Mouse (Mus musculus): Measurements from ENCODE around the gene Specc1l.

Specc1l gene

GRCm38 (mm10) chr10:75211807-75212645 is at the start of gene Specc1l:
Specc1l (plus strand) TSS chr10:75212073.
- peak; percentile 98 for DNase-seq (ENCODE audit: low read depth, low spot score)

DNA sequence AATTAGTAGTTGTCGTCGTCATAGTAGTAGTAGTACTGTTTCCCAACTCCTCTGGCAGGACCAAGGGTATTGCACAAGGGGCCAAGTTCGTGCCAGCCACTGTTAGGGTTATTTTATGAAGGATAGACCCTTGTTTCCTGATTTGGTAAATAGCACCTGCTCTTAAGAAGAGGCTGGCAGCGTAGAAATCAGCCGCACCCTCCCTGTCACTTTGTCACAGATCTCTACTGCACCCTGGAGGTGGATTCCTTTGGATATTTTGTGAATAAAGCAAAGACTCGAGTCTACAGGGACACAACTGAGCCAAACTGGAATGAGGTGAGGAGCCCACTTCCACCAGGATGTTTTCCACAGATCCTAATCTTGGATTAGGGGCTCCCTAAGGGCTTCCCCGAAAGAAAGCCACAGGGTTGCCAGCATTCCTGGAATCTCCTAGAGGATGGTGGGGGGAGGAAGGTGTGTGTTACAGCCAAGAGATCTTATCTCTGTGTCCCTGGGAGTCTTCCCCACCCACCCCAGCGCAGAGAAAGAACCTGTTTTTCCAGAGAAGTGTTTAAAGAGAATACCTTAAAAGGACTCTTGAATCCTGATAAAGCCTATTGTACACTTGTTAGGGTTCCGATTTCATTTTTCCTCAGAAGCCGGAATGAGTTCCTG is 45.9 kb upstream of the Specc1l start:
- no peak for DNase-seq (ENCODE audit: low read depth, low spot score)

DNA sequence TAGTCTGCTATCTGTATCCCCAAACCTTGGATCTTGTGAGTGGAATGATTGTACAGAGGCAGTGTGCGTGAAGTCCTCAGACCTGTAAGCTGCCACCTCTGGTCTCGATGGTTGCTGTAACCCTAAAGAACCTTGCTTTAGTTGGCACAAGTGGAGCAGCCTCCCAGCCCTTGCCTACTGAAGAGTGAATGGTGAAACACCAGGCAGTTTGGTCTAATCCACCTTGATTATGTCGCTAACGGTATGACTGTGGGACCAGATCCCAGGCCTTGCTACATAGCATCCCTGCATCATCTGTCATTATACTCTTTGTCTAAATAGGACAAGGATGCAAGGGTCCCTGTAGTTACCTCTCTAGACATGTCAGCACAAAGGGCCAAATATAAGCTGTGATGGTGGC is 45.3 kb upstream of the Specc1l start:
- DNase-seq (ENCODE audit: low read depth, low spot score): no peak

GRCm38 (mm10) chr10:75170207-75170850 is 41.5 kb upstream of the Specc1l start:
- DNase-seq (ENCODE audit: low read depth, low spot score): no peak

DNA sequence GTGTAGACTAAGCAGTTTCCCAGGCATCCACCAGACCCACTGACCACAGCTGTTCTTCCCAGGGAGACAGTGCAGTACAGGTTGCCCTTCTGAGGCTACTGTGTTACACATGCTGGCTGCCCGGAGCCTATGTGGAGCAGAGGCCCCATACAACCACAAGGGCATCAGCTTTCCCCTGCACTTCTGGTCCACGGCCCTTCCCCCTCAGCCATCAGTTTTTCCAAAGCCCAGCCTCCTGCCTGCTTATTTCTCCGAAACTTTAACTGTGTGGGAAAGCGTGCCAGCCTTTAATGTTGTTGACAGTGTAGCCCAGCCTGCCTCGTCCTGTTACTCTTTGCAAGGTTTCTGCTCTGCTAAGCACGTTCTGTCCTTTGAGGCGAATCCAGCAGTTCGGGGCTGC is 38.8 kb upstream of the Specc1l start:
- no peak for DNase-seq (ENCODE audit: low read depth, low spot score)

- DNase-seq (ENCODE audit: low read depth, low spot score): no peak
These were observed 38.2 kb upstream of the Specc1l start for GRCm38 (mm10) chr10:75173712-75174111.

DNA sequence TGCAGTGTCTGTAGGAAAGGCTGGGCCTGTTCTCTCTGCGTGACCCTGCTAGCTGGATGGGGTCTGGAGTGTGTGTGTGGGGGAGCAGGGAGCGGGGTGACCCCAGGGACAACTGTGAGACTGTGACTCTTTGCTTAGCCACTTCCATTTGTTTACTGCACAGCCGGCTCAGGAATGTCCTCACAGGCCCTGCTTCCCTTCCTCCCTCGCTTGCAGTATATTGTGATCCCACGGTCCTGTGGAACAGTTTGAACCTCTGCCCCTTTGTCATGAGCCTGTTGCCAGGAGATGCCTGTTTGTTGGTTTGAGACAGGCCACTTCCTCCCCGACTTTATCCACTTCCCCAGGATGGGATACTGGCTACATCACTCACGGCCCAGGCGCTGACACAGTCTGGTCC is 35.4 kb upstream of the Specc1l start:
- DNase-seq (ENCODE audit: low read depth, low spot score): no peak

GRCm38 (mm10) chr10:75178911-75179310 is 33.0 kb upstream of the Specc1l start:
- DNase-seq (ENCODE audit: low read depth, low spot score): no peak

DNA sequence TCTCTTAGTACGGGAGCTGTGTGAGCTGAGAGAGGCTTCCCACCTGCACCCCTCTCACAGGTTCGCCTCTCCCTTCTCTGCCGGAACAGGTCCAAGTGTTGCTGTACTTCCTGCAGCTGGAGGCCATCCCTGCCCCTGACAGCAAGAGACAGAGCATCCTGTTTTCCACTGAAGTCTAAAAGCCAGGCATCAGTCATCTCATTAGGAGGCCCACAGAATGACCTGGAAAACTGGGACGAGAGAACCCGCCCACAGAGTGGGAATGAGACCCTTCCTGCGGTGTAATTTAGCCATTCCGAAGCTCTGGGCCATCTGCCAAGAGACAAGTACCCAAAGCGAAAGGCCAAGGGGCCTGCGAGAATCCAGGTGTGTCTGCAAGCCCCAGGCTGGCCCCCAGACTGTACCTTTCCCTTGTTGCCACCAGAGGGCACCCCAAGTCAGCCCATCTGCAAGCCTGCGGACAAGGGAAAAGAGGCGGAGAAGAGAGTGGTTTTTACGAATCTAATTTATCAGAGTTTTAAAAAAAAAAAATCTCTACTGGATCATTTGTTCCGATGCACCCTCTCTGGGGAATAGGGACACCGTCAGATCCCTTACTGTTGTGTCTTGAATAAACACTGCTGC is 29.6 kb upstream of the Specc1l start:
- peak; percentile 78 for DNase-seq (ENCODE audit: low read depth, low spot score)

GRCm38 (mm10) chr10:75184826-75185225 is 27.0 kb upstream of the Specc1l start:
- no peak for DNase-seq (ENCODE audit: low read depth, low spot score)

- DNase-seq (ENCODE audit: low read depth, low spot score): no peak
These were observed 25.3 kb upstream of the Specc1l start for GRCm38 (mm10) chr10:75186551-75186950.

DNA sequence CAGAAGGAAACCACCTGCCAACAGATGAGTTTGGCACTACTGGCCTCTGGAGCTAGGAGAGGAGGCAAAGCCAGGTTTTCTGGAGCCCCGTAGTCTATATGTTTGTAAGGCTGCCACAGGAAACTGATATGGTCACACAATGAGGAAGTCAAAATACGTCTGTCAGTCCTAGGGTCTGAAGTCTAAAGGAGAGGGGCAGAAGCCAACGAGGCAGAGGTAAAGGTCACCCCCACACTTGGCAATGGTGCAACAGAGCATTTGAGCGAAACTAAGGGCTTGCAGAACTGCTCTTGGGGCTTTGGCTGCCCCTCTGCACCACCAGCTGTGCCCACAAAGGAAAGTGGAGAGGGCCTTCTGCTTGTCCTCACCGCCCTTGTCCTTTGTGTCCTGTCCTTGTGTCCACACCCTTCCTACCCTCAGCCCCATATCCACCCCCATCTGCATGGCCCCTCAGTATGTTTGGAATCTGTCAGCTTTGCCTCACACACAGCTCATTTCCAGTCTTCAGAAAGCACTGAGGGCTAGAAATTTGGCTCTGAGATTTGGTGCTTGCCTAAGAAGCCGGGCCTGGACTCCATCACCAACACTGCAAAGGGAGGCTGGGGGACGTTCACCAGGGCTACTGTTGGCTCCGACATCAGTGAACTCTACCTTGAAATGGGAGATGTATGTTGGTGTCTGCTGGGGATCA is 24.4 kb upstream of the Specc1l start:
- no peak for DNase-seq (ENCODE audit: low read depth, low spot score)

- DNase-seq (ENCODE audit: low read depth, low spot score): peak; percentile 74
These were observed 20.2 kb upstream of the Specc1l start for GRCm38 (mm10) chr10:75191647-75192046.

DNA sequence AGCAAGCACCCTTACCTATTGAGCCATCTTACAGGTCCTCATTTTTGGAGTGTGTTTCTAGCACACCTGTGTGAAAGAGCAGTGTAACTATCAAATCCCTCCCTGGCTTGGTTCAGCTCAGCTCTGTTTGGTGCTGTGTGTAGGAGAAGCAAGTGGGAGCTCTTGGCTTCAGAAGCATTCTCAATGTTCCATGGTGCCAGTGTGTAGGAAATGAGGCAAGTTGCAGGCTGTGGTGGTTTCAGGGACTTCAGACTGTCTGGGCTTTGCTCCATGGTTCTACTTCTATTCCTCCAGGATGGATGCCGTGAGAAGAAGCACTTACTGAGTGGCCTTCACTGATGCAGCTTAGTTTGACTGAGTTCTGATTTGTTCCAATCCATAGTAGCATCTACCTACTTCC is 14.1 kb upstream of the Specc1l start:
- DNase-seq (ENCODE audit: low read depth, low spot score): no peak

DNA sequence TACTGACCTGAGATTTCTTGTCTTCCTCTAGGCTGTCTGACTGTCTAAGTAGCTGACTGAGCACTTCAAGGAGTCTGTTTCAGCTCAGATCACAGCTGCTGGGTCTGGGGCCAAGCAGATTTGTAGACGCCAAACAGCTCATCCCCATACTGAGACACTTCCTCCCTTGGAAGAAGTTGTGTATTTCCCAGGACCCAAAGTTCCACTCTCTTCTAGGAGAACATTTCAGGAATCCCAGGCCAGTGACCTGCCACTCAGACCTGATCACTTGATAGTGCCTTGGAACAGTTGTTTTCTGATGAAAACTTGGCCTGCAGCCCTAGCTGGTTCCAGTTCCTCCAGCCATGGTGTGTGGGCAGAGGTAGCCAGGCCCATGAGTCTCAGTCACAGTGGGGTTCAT is 11.1 kb upstream of the Specc1l start:
- DNase-seq (ENCODE audit: low read depth, low spot score): no peak

DNA sequence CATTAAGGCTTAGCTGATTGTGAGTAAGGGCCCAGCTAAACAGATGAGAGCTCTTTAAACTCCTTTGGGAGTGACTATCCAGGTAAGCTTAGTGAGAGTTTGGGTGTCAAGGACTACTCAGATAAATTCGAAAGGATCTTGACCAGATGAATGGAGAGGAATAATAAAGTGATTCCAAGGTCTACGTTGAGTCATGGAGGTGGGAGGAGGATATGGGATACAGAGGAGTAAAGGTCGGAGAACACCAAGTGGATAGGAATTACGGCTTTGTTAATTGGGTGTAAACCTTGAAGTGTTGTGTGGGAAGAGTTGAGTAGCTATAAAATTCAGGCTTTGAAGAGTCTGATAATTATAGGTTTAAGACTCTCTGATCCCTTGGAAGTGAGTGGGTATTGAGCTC is 5.7 kb upstream of the Specc1l start:
- no peak for DNase-seq (ENCODE audit: low read depth, low spot score)

GRCm38 (mm10) chr10:75210841-75211240 is 1.0 kb upstream of the Specc1l start:
- no peak for DNase-seq (ENCODE audit: low read depth, low spot score)

DNA sequence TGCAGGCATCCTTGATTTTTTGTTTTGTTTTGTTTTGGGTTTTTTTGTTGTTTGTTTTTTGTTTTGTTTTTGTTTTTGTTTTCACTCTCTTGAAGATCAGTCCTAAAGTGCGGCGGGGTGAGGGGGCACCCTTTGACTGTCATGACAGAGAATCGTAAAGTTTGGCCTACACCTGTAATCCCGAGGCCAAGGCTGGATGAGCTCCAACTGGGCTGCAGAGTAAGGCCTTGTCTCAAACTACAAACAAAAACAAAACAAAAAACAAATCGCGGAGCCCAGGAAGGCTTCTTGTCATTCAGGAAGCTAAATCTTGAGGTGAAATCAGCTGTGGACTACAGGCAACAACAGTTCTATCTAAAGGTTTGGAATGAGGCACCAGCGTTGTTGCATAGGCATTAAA is 1.1 kb downstream of the Specc1l start:
- peak; percentile 16 for DNase-seq (ENCODE audit: low read depth, low spot score)

DNA sequence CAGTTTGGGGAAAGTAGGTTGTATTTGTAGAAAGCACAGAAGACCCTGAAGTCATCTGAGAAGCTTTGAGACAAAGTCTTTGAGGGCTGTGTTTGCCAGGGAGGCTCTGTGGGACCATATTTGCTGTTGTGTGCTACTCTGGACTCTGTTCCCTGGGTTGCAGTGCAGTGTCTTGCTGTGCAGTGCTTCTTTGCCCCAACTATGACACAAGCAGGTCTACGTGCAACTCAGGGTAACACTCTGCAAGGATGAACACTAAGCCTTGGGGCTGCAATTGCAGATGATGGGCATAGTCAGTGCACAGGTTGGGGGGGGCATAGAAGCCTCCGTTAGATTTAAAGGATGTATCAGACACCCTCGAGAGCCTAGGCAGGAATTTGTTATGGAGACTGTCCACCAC is 8.8 kb downstream of the Specc1l start:
- DNase-seq (ENCODE audit: low read depth, low spot score): no peak

GRCm38 (mm10) chr10:75221936-75222610 is 10.2 kb downstream of the Specc1l start:
- no peak for DNase-seq (ENCODE audit: low read depth, low spot score)

DNA sequence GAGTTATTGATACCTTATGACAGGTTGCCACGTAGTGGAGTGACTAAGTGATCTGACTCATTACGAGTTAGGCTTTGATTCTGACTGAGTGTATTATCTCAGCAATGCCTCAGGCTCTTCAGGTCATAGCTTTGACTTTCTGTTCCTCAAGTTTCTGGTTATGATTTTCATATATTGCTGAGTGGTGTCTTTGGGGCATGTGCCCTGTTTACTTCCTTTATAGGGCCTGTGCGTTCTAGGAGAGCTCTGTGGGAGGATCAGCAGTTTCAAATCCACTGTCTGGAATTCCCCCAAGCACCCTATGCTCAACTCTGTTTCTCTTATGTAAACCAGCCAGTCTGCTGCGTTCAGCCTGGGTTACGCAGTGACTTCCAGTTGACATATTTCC is 10.7 kb downstream of the Specc1l start:
- peak; percentile 92 for DNase-seq (ENCODE audit: low read depth, low spot score)
